Mouse (Mus musculus): Measurements from ENCODE around the gene Lhb.
"Not testable (repeated sequence)": the region's sequence is repeated elsewhere in the genome, so short reads cannot be mapped to it uniquely, and the experiment has no call there.

Lhb gene

GRCm38 (mm10) chr7:45455932-45456696 is 35.5 kb downstream of the Lhb start:
- no peak for DNase-seq

- no peak for DNase-seq
These were observed 36.1 kb downstream of the Lhb start for GRCm38 (mm10) chr7:45456721-45457203.

GRCm38 (mm10) chr7:45457204-45458060 is 36.8 kb downstream of the Lhb start:
- no peak for DNase-seq

- peak; percentile 96 for DNase-seq
These were observed 38.3 kb downstream of the Lhb start for GRCm38 (mm10) chr7:45458748-45459563.

GRCm38 (mm10) chr7:45459564-45460140 is 39.0 kb downstream of the Lhb start, which contains the start of gene Ftl1:
TSS of gene Ftl1 (minus strand) at chr7:45459884.
- DNase-seq, result peak; percentile 98

GRCm38 (mm10) chr7:45460377-45460776 is 39.8 kb downstream of the Lhb start:
- peak; percentile 36 to 56 for DNase-seq

GRCm38 (mm10) chr7:45460860-45461314 is 40.3 kb downstream of the Lhb start:
- DNase-seq, result peak; percentile 74 to 80

GRCm38 (mm10) chr7:45461326-45461725 is 40.7 kb downstream of the Lhb start:
- DNase-seq, result peak in 1 of 2 experiments; percentile 35

GRCm38 (mm10) chr7:45461781-45462180 is 41.2 kb downstream of the Lhb start:
- no peak for DNase-seq

GRCm38 (mm10) chr7:45462325-45462724 is 41.7 kb downstream of the Lhb start:
- no peak for DNase-seq

- not testable (repeated sequence) for DNase-seq
These were observed 42.2 kb downstream of the Lhb start for GRCm38 (mm10) chr7:45462868-45463267.

- peak in 1 of 2 experiments; percentile 49 for DNase-seq
These were observed 43.6 kb downstream of the Lhb start for GRCm38 (mm10) chr7:45463987-45464778.

GRCm38 (mm10) chr7:45465112-45465511 is 44.5 kb downstream of the Lhb start:
- no peak for DNase-seq

GRCm38 (mm10) chr7:45465549-45465948 is 44.9 kb downstream of the Lhb start:
- DNase-seq, result peak in 1 of 2 experiments; percentile 48

- DNase-seq, result peak; percentile 99
These were observed 45.9 kb downstream of the Lhb start, which contains the start of gene Bax for GRCm38 (mm10) chr7:45466283-45467089. TSS of gene Bax (minus strand) at chr7:45466898.

GRCm38 (mm10) chr7:45467090-45467670 is 46.6 kb downstream of the Lhb start:
- DNase-seq, result no peak

- peak; percentile 83 to 87 for DNase-seq
These were observed 50.2 kb downstream of the Lhb start for GRCm38 (mm10) chr7:45470869-45471268.

Measured in cerebellum, postnatal 10 days (tissue).